Mouse (Mus musculus) limb, embryonic 14.5 days (tissue): ENCODE data around the gene Zbtb20. TPM values are rescaled to one million over a fixed set of nuclear protein-coding genes. Genes with fewer than 3 reads are reported as not detected.

Experiments used
- ATAC-seq: fragments of 200-750 bp; cut with Nextera tagmentation; 2 replicates; pipeline ENCODE4 v1.8.0; 2017; ENCODE audit warnings: low read depth, moderate number of reproducible peaks, moderate TSS enrichment; ENCODE audit not compliant: low FRiP score
- DNase-seq: peaks from one replicate; pipeline ENCODE4 v3.0.0-alpha.2; 2015; ENCODE audit warnings: low spot score
- H3K27ac ChIP-seq: fragments of 300-500 bp; sonication (generic); replicated peaks from 2 replicates; pipeline ENCODE4 v1.5.1; 2014; ENCODE audit warnings: low read depth, mild to moderate bottlenecking, low read length, moderate library complexity, mixed read lengths
- H3K27me3 ChIP-seq: fragments of 300-500 bp; sonication (generic); 2 replicates; pipeline ENCODE4 v1.6.1; 2014; ENCODE audit warnings: low read length, mixed read lengths; ENCODE audit not compliant: control insufficient read depth, insufficient read depth
- H3K36me3 ChIP-seq: fragments of 300-500 bp; sonication (generic); 2 replicates; pipeline ENCODE4 v1.6.1; 2014; ENCODE audit warnings: mild to moderate bottlenecking, low read length, moderate library complexity, mixed read lengths; ENCODE audit not compliant: control insufficient read depth, insufficient read depth
- H3K4me1 ChIP-seq: fragments of 300-500 bp; sonication (generic); 2 replicates; pipeline ENCODE4 v1.6.1; 2014; ENCODE audit warnings: antibody characterized with exemption, low read length, mixed read lengths; ENCODE audit not compliant: control insufficient read depth, insufficient read depth
- H3K4me2 ChIP-seq: fragments of 300-500 bp; sonication (generic); replicated peaks from 2 replicates; pipeline ENCODE4 v1.6.1; 2014; ENCODE audit warnings: low read depth, mild to moderate bottlenecking, low read length, moderate library complexity; ENCODE audit not compliant: severe bottlenecking
- H3K4me3 ChIP-seq: fragments of 300-500 bp; sonication (generic); replicated peaks from 2 replicates; pipeline ENCODE4 v1.5.1; 2014; ENCODE audit warnings: low read length
- H3K9ac ChIP-seq: fragments of 300-500 bp; sonication (generic); 2 replicates; pipeline ENCODE4 v1.6.1; 2014; ENCODE audit warnings: mild to moderate bottlenecking, low read depth, low read length, moderate library complexity; ENCODE audit not compliant: severe bottlenecking
- H3K9me3 ChIP-seq: fragments of 300-500 bp; sonication (generic); 2 replicates; pipeline ENCODE4 v1.6.1; 2016; ENCODE audit warnings: low read length; ENCODE audit not compliant: control insufficient read depth
- POLR2A ChIP-seq: fragments of 200-500 bp; IDR thresholded peaks from 2 replicates; pipeline ENCODE4 v1.8.0; 2012; ENCODE audit warnings: inconsistent platforms, mild to moderate bottlenecking, moderate library complexity, borderline replicate concordance; ENCODE audit not compliant: insufficient read depth, insufficient read length; ENCODE audit errors: extremely low read depth
- WGBS: fragments of 180-500 bp; shearing (Covaris S2); extraction: QIAGEN DNeasy Blood & Tissue Kit; methylation state at CpG from one replicate; pipeline ENCODE4 v1.1.7; 2014; 5-methylcytosine and 5-hydroxymethylcytosine counted together
- polyA plus RNA-seq, 2 experiments: library from polyadenylated mRNA; depleted of rRNA in 1 of 2; stranded (reverse) in 1 of 2; unstranded in 1 of 2; fragments of >200 nt; fragmentation: Nextera tagmentation in 1 of 2; extraction: Ambion mirVana in 1 of 2; gene quantifications; 2 replicates each; pipeline versions ENCODE4 v1.2.1 to v1.2.3; 2012 to 2014

The Zbtb20 gene
- polyA plus RNA-seq, 2 experiments: 2.5 to 17.6 TPM

GRCm38 (mm10) chr16:43548774-43549173 is 673.1 kb downstream of the Zbtb20 start:
- no peak for TF ChIP-seq POLR2A

GRCm38 (mm10) chr16:43549425-43550089 is 673.9 kb downstream of the Zbtb20 start:
- H3K4me3 ChIP-seq: no peak overlapping the region
- H3K36me3 ChIP-seq: no peaks in the 10 kb centered on the region
- TF ChIP-seq POLR2A: no peak
- DNase-seq: no peak
- ATAC-seq: no peak
- no peaks in the 10 kb centered on the region for H3K27me3 ChIP-seq
- H3K4me1 ChIP-seq: peaks cover 11% of the 10 kb centered on the region
- no peak overlapping the region for H3K27ac ChIP-seq
- no peaks in the 10 kb centered on the region for H3K9me3 ChIP-seq
- no peak overlapping the region for H3K4me2 ChIP-seq
- no peak overlapping the region for H3K9ac ChIP-seq
- WGBS: 51% methylated on average over 9 of the region's 9 CpGs

More at GRCm38 (mm10) chr16:43548774-43549173, 673.1 kb downstream of the Zbtb20 start:
- Histone ChIP-seq H3K36me3 (no peaks in the 10 kb centered on the region), H3K4me1 (peaks cover 11% of the 10 kb centered on the region), H3K4me2 (no peak overlapping the region), H3K4me3 (no peak overlapping the region), H3K9ac (no peak overlapping the region), H3K27me3 (no peaks in the 10 kb centered on the region), H3K27ac (no peak overlapping the region), H3K9me3 (no peaks in the 10 kb centered on the region)
- DNase-seq: no peak
- 75% methylated on average over 5 of the region's 5 CpGs for WGBS
- no peak for ATAC-seq

GRCm38 (mm10) chr16:43552443-43552842 is 676.8 kb downstream of the Zbtb20 start:
- no peaks in the 10 kb centered on the region for H3K36me3 ChIP-seq
- no peaks in the 10 kb centered on the region for H3K27me3 ChIP-seq
- H3K27ac ChIP-seq: no peak overlapping the region
- no peak for DNase-seq
- WGBS: 93% methylated on average over 1 of the region's 1 CpGs
- no peak overlapping the region for H3K4me3 ChIP-seq
- H3K4me1 ChIP-seq: peaks cover 14% of the 10 kb centered on the region
- no peak for TF ChIP-seq POLR2A
- H3K4me2 ChIP-seq: no peak overlapping the region
- H3K9ac ChIP-seq: no peak overlapping the region
- ATAC-seq: no peak
- no peaks in the 10 kb centered on the region for H3K9me3 ChIP-seq

GRCm38 (mm10) chr16:43557385-43557784 is 681.7 kb downstream of the Zbtb20 start:
- ATAC-seq (no peak), DNase-seq (no peak)
- H3K9ac ChIP-seq: no peak overlapping the region
- 52% methylated on average over 5 of the region's 5 CpGs for WGBS
- no peak overlapping the region for H3K4me3 ChIP-seq
- H3K27me3 ChIP-seq: no peaks in the 10 kb centered on the region
- no peaks in the 10 kb centered on the region for H3K36me3 ChIP-seq
- H3K4me1 ChIP-seq: 0 out of 2 replicates have a peak, but pooled peaks cover 5% of the 10 kb centered on the region
- H3K27ac ChIP-seq: no peak overlapping the region
- H3K4me2 ChIP-seq: no peak overlapping the region
- no peak for TF ChIP-seq POLR2A
- H3K9me3 ChIP-seq: no peaks in the 10 kb centered on the region

- Histone ChIP-seq H3K27ac (no peak overlapping the region), H3K4me3 (no peak overlapping the region), H3K4me2 (no peak overlapping the region), H3K9ac (no peak overlapping the region), H3K4me1 (0 out of 2 replicates have a peak, but pooled peaks cover 5% of the 10 kb centered on the region), H3K27me3 (no peaks in the 10 kb centered on the region), H3K9me3 (no peaks in the 10 kb centered on the region), H3K36me3 (no peaks in the 10 kb centered on the region)
- DNase-seq: no peak
- ATAC-seq: no peak
- TF ChIP-seq POLR2A: no peak
- WGBS: 92% methylated on average over 2 of the region's 2 CpGs
These were observed 685.6 kb downstream of the Zbtb20 start for GRCm38 (mm10) chr16:43561330-43561729.
